Mouse (Mus musculus) 416B (cell line): Measurements from ENCODE around the gene Cfap43.

Source experiments
- DNase-seq: peaks from one replicate; pipeline ENCODE4 v3.0.0; 2011; ENCODE audit warnings: low read depth

The Cfap43 gene

DNA sequence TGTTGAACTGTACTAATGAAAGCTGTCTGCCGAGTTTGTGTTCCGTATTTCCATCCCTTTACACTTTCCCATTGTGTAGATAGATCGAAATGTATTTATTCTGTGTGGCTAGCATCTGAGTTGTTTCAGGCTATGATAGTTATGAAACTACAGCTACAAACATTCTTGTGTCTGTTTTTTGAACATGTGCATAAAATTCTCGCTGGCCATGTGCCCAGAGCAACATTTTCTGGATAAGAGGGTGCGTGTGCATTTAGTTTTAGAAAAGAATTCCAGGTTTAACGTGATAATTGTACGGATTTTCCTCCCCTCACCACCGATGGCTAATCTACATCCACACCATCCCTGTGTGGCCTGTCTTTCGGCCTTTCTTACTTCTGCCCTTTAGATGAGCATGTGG is 205.6 kb downstream of the Cfap43 start:
- no peak for DNase-seq

DNA sequence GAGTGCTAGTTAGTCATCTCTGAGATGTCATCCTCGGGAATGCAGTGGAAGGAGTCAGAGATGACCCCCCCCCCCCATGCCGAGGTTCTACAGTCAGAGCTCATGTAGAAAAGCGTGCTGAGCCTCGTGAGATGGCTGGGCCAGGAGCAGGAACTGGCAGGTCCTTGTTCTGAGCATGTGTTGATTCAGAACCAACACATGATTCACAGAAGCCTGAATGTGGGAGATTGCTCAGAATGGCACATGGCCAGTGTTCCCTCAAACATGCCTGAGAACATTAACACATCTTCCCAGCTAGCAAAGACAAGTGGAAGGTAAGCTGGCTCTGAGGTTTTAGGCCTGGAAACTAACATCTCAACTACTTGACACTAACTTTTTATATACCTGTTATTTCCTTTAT is 208.7 kb downstream of the Cfap43 start:
- DNase-seq, result no peak

DNA sequence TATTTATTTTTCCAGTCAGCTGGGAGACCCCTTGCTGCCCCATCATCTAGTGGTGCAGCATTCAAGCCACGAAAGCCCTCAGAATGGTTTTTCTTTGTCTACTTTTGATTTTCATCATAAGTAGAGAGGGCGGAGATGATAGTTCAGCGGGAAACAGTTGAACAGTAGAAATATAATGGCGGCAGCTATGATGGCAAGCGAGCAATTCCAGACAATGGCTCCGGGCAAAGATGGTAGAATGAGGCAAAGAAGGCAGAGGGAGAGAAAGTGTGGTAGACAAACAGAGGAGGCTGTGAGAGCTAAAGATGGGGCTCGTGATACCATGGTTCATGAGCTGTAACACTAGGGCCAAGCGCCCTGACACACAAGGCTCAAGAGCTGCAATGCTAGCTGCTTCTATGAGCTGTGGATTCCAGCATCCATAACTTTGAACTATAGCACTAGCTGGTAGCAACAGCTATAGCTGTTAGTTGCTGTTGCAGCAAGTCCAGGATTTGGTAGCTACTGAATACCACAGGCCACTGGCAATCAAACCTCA is 213.2 kb downstream of the Cfap43 start:
- no peak for DNase-seq

DNA sequence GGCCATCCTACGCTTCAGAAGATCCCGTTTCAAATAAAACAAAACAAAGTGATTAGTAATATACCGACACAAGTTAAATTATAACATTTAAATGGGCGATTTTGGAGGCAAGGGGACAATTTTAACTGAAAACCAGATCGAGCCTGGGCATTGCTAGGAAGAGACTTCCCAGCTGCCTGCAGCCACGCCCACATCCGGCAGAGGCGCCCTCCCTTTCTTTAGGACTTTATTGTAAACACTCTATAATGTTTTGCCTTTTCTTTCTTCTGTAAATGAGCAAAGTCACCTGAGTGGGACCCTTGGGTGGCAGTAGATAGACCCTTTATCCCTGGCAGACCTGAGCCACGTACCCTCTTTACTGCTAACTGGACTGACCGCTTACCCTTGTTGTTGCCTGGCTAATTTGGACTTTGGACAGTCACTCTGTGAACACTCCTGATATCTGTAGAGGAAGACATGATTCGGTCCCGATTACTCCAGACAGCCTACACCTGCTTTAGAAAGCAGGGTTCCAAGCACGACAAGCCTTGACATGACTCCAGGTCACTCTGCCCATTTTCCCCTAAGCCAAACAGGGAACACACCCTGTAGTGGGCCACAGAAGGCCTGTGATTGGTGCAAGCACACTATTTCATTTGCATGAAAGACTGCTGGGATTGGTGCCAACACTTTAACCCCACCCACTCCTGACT is 213.9 kb downstream of the Cfap43 start:
- peak; percentile 58 for DNase-seq

DNA sequence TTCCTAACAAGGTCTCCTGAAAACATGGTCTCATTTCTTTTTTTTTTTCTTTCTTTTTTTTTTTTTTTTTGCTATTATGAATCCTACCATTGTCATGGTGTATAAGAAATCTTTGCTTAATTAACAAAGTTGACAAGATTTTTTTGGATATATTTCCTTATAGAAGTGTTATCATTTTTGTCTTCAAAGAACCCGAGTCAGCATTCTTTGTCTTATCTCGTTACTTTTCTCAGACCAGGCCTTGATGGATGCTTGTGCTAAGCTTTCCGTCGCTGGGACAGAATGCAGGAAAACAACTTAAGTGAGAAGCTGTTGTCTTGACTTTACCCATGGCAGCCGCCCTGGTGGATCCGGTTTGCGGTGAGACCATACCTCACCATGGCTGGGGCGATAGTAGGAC is 218.6 kb downstream of the Cfap43 start:
- no peak for DNase-seq

DNA sequence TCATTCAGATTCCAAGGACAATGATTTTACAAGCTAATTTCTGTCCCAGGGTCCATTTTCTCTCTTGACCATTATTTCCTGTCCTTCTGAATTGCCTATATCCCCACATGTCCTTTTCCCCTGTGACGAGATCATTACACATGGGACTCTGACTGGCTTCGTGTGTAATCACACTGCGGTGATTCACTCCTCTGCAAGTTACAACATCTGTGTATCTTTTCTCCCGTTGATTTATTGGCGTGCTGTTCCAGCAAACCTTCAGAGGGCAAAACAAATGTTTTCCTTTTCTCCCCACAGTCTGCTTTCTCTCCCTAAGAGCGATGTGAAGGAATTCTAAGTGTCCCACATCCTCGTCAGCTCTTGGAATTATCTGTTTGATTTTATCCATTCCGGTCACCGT is 219.3 kb downstream of the Cfap43 start:
- peak; percentile 42 for DNase-seq

DNA sequence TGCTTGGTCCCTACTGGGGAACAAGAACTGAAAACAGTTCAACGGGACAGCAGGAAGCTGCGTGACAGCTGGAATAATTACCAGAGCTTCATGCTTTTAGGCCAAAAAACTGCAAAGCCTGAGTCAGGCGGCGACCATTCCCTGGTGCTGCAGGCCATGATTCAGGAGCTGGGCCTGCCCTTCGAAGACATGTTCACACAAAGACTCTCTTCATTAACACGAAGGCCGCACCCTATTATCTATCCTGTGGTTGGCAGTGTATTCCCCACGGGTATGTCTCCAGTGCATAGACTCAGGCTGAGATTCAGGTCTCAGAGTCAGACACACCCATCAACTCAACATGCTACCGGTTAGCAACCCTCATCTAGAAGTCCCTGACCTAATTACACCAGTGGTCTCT is 220.8 kb downstream of the Cfap43 start:
- no peak for DNase-seq

DNA sequence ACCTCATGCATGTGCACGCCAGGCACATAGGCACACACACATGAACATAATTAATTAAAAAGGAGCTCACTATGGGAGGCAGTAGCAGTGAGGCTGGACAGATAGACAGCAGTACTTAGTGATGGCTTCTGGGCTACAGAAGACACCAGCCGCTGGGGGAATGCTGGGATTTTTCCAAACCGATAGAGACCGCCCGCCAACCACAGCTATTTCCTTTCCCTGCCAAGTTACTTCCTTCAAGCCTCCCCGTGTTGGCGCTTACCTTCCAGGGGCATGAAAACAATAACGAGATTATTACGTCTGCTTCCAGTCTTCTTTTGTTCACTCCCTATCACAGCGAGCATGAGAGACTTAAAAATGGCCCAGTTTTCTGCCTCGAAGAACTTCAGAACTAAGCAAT is 222.0 kb downstream of the Cfap43 start:
- DNase-seq, result peak; percentile 80

DNA sequence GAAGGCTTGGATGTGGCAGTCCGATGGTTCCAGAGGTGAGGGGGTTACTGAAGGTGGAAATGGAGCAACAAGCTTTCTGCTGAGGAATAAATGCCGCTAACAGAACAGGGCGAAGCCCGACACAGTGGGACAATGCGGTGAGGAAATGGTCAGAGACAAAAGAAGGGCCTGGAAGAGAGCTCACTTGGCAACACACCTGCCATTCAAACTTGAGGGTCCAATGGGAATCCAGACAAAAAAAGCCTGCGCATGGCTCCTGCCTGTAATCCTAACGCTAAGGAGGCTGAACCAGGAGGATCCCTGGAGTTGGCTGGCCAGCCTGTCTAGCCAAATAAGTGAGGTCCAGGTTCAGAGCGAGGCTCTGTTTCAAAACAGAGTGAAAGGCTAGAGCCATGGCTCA is 222.7 kb downstream of the Cfap43 start:
- peak; percentile 12 for DNase-seq

DNA sequence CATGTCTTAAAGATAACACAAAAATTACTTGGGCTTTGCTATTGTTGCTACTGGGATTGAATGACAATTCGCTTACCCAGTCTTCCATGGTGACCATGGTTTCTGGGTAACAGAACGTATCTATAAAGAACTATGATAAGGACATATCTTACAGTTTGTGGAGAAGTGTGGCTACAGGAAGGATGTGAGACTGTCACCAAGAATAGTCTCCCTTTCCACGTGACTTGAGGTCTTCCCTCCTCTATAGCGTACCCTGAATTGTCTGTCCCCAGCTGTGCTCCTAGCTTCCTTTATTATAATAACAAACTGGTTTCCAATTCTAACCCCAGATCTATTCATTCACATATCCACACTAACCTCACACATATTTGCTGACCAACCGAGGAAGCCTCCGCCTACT is 223.4 kb downstream of the Cfap43 start:
- peak; percentile 80 for DNase-seq

DNA sequence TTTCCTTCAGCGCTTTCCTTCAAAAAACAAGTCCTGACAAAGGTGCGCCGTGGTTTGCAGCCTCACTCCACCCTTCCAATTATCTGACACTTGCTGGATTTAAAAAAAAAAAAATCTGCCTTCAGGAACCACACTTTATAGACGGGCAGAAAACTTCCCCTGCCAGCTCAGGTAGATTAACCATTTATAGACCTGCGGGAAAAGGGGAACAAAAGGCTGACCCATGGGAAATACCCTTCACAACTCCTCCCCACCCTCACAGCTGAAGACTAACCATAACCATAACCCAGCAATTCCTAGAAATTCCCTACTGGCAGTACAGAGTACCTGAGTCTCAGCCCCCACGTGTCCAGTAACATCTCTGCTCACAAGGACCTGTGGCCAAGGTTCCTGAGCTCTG is 227.1 kb downstream of the Cfap43 start, which contains the start of gene Col17a1:
TSS of gene Col17a1 (minus strand) at position 101 of the 400 bp plus-strand sequence.
- DNase-seq, result no peak

DNA sequence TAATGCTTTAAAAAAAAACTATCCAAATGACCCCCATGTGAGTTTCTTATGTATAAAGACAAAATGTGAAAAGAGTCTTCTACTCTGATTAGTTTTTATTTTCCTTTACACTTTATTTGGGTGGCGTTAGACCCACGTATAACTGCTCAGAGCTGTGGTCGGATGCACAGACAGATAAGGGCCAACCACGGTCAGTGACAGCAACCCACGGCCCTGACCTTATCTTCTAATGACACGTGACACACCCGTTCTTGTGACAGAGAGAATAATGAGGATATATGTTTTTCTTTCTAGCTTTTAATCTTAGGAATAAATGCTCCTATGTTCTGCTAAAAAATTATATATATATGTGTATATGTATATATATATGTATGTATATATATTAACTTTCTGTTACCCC is 229.5 kb downstream of the Cfap43 start:
- DNase-seq, result peak; percentile 69
